Mouse (Mus musculus): ENCODE measurements at regions not wholly inside any gene's neighbourhood (a gene's known extent, or its start where the extent isn't known, plus 50 kb on each side); places are given as distances from the start of the nearest gene placed in this dataset.

DNA sequence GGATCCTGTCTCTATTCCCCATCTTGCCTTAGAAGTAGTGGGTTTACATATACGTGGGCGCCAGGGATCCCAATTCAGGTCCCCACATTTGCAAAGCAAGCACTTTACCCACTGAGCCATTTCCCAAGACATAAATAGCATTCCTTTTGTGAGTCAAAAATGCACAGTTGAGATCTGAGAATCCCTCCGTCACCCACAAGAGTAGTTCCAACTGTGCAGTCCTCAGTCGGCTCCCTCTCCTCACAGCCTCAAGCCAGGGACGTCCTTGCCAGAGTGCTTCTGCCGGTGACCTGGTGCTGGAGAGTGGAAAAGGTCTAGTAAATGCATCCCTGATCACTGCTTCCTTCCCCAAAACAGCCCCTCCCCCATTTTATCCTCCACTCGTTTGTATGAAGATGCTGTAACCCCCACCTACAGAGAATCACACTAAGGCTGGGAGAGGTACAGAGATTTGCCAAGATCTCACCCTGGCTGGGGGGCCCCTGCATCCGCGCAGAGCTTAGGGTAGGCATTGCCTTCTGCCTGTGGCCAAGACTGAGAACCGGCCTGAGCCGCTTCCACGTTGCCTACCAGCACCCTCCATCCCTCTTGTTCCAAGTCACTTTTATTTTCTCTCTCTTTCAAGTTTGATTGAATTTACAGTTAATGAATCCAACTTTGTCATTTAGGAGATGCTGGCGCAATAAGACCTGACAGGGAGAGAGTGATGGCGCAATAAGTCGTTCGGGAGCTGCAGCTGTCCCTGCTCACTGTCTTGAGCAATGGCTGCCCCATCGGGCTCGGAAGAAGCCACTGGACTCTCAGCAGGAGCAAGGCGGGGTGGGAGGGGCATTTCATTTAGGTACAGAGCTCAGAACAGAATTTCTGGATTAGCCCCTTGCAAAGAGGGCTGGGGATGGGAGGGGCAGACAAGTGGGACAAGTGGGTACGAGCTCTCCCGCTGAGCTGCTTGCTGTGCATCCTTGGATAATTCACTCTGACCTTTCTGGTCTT is 74.5 kb upstream of the Zfp618 start:
- peak; percentile 40 for DNase-seq (ENCODE audit: low spot score)

DNA sequence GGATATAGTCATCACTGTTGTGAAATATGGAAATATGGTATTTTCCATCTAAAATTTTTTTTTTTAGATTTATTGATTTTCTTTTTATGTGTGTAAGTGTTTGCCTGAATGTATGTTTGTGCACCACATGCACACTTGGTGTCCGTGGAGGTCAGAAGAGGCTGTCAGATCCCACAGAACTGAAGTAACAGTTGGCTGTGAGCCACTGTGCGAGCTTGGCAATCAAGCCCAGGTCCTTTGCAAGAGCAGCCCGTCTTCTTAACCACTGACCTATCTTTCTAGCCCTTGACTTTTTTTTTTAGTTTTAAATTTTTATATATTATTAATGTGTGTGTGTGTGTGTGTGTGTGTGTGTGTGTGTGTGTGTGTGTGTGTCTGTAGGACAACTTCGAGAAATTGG is 52.5 kb upstream of the Zfp618 start:
- no peak for DNase-seq (ENCODE audit: low spot score)
